Mouse (Mus musculus) MEL (cell line): ENCODE data around the gene Gbx2.

Source experiments
- CTCF ChIP-seq, 3 experiments: IDR thresholded peaks in 2 of 3; conservative IDR thresholded peaks in 1 of 3; 2 replicates each; pipeline ENCODE4 v1.5.1; 2011 to 2012; ENCODE audit warnings: low read length in 3 of 3, low read depth in 2 of 3, mild to moderate bottlenecking in 2 of 3, improper control_type of control experiment in 1 of 3, inconsistent platforms in 1 of 3, mixed read lengths in 1 of 3, moderate library complexity in 1 of 3; ENCODE audit not compliant: control insufficient read depth in 1 of 3, insufficient read depth in 1 of 3, poor library complexity in 1 of 3, severe bottlenecking in 1 of 3
- EP300 ChIP-seq, 2 experiments: IDR thresholded peaks; 2 replicates each; pipeline ENCODE4 v1.6.1; 2011; ENCODE audit warnings: improper control_type of control experiment in 2 of 2, low read length in 2 of 2, low read depth in 1 of 2, mild to moderate bottlenecking in 1 of 2
- GATA1 ChIP-seq: IDR thresholded peaks from 2 replicates; pipeline ENCODE4 v1.6.1; 2011; ENCODE audit warnings: low read depth, low read length, improper control_type of control experiment
- MAZ ChIP-seq: IDR thresholded peaks from 2 replicates; pipeline ENCODE4 v1.6.1; 2012; ENCODE audit warnings: low read depth, mild to moderate bottlenecking, inconsistent platforms, low read length, improper control_type of control experiment
- MEF2A ChIP-seq: IDR thresholded peaks from 2 replicates; pipeline ENCODE4 v1.6.1; 2014; ENCODE audit warnings: low read depth, mild to moderate bottlenecking, inconsistent platforms, low read length, improper control_type of control experiment; ENCODE audit not compliant: poor library complexity, insufficient replicate concordance, severe bottlenecking; ENCODE audit errors: extremely low read depth
- MYB ChIP-seq: IDR thresholded peaks from 2 replicates; pipeline ENCODE4 v1.6.1; 2011; ENCODE audit warnings: mild to moderate bottlenecking, low read depth, low read length, improper control_type of control experiment
- POLR2A ChIP-seq, 2 experiments: IDR thresholded peaks; 2 replicates each; pipeline ENCODE4 v1.6.1; 2011 to 2012; ENCODE audit warnings: low read length in 2 of 2, mild to moderate bottlenecking in 2 of 2, control low read depth in 1 of 2, improper control_type of control experiment in 1 of 2, low read depth in 1 of 2, moderate library complexity in 1 of 2; ENCODE audit not compliant: control insufficient read depth in 1 of 2, insufficient read depth in 1 of 2, poor library complexity in 1 of 2
- POLR2AphosphoS2 ChIP-seq: IDR thresholded peaks from 2 replicates; pipeline ENCODE4 v1.6.1; 2011; ENCODE audit warnings: low read length, improper control_type of control experiment
- SMC3 ChIP-seq: IDR thresholded peaks from 2 replicates; pipeline ENCODE4 v1.6.1; 2011; ENCODE audit warnings: low read depth, low read length, improper control_type of control experiment
- TBP ChIP-seq: IDR thresholded peaks from 2 replicates; pipeline ENCODE4 v1.8.0; 2011; ENCODE audit warnings: low read depth, low read length, improper control_type of control experiment
- UBTF ChIP-seq: IDR thresholded peaks from 2 replicates; pipeline ENCODE4 v1.6.1; 2012; ENCODE audit warnings: low read depth, mild to moderate bottlenecking, inconsistent platforms, low read length, improper control_type of control experiment, moderate library complexity, borderline replicate concordance; ENCODE audit not compliant: insufficient read depth
- USF1 ChIP-seq: IDR thresholded peaks from 2 replicates; pipeline ENCODE4 v1.6.1; 2014; ENCODE audit warnings: low read depth, mild to moderate bottlenecking, inconsistent platforms, low read length, improper control_type of control experiment, moderate library complexity

- no peak for TF ChIP-seq CTCF (IDR thresholded peaks at IDR 0.05 in 2 of 3, conservative IDR thresholded peaks at IDR 0.05 in 1 of 3; ENCODE audit: control insufficient read depth in 1 of 3, insufficient read depth in 1 of 3, low read depth in 2 of 3, low read length in 3 of 3, poor library complexity in 1 of 3, severe bottlenecking in 1 of 3)
- no peak for TF ChIP-seq MEF2A
- TF ChIP-seq TBP = no peak
- no peak for TF ChIP-seq UBTF
- TF ChIP-seq GATA1 = no peak
- no peak for TF ChIP-seq USF1
- TF ChIP-seq MYB = no peak
- no peak for TF ChIP-seq SMC3
- no peak for TF ChIP-seq POLR2A (IDR thresholded peaks at IDR 0.05; ENCODE audit: control insufficient read depth in 1 of 2, insufficient read depth in 1 of 2, low read depth in 1 of 2, low read length in 2 of 2, poor library complexity in 1 of 2)
- no peak for TF ChIP-seq POLR2AphosphoS2
- no peak for TF ChIP-seq MAZ
- no peak for TF ChIP-seq EP300 (IDR thresholded peaks at IDR 0.05; ENCODE audit: low read depth in 1 of 2, low read length in 2 of 2)
These were observed 31.9 kb downstream of the Gbx2 start for GRCm38 (mm10) chr1:89899036-89899435.
